Mouse (Mus musculus) stomach, postnatal 0 days (tissue): Measurements from ENCODE around the gene Cutal. TPM values are rescaled to one million over a fixed set of nuclear protein-coding genes. Genes with fewer than 3 reads are reported as not detected.
A peak's percentile ranks its signal among the peaks of the same experiment; 100 is the strongest.

Source experiments
- ATAC-seq: fragments of 200-750 bp; cut with Nextera tagmentation; 2 replicates; pipeline ENCODE4 v1.8.0; 2017; ENCODE audit not compliant: low FRiP score, low TSS enrichment
- DNase-seq: peaks from one replicate; pipeline ENCODE4 v3.0.0-alpha.2; 2016; ENCODE audit warnings: low spot score
- H3K27ac ChIP-seq: fragments of 300-500 bp; sonication (generic); replicated peaks from 2 replicates; pipeline ENCODE4 v1.5.1; 2014; ENCODE audit warnings: mild to moderate bottlenecking, control low read depth
- H3K27me3 ChIP-seq: fragments of 300-500 bp; sonication (generic); 2 replicates; pipeline ENCODE4 v1.6.1; 2014; ENCODE audit warnings: low read length; ENCODE audit not compliant: control insufficient read depth, insufficient read depth
- H3K36me3 ChIP-seq: fragments of 300-500 bp; sonication (generic); 2 replicates; pipeline ENCODE4 v1.6.1; 2014; ENCODE audit warnings: low read length, mixed read lengths; ENCODE audit not compliant: control insufficient read depth, insufficient read depth
- H3K4me1 ChIP-seq: fragments of 300-500 bp; sonication (generic); replicated peaks from 2 replicates; pipeline ENCODE4 v1.6.1; 2014; ENCODE audit warnings: antibody characterized with exemption; ENCODE audit not compliant: control insufficient read depth, insufficient read depth
- H3K4me2 ChIP-seq: fragments of 300-500 bp; sonication (generic); replicated peaks from 2 replicates; pipeline ENCODE4 v1.6.1; 2014; ENCODE audit warnings: low read depth, mild to moderate bottlenecking, control low read depth, moderate library complexity
- H3K4me3 ChIP-seq: fragments of 300-500 bp; sonication (generic); 2 replicates; pipeline ENCODE4 v1.5.1; 2014; ENCODE audit warnings: low read depth, low read length, control low read depth
- H3K9ac ChIP-seq: fragments of 300-500 bp; sonication (generic); 2 replicates; pipeline ENCODE4 v1.6.1; 2014; ENCODE audit warnings: mild to moderate bottlenecking, low read length, control low read depth, mixed read lengths
- H3K9me3 ChIP-seq: fragments of 300-500 bp; sonication (generic); 2 replicates; pipeline ENCODE4 v1.6.1; 2016; ENCODE audit warnings: low read length; ENCODE audit not compliant: control insufficient read depth
- CTCF ChIP-seq: IDR thresholded peaks from 2 replicates; pipeline ENCODE4 v1.5.1; 2016; ENCODE audit warnings: antibody characterized with exemption, low read depth, mild to moderate bottlenecking, moderate library complexity
- EP300 ChIP-seq: optimal IDR thresholded peaks from 2 replicates; pipeline ENCODE3; 2016; ENCODE audit warnings: antibody characterized with exemption
- WGBS: fragments of 180-500 bp; shearing (Covaris S2); extraction: QIAGEN DNeasy Blood & Tissue Kit; methylation state at CpG from one replicate; pipeline ENCODE4 v1.1.7; 2014; 5-methylcytosine and 5-hydroxymethylcytosine counted together
- polyA plus RNA-seq: library from polyadenylated mRNA; unstranded; fragments of >200 nt; fragmentation: Nextera tagmentation; extraction: Ambion mirVana; gene quantifications from 2 replicates; pipeline ENCODE4 v1.2.1, GENCODE M21; 2015

The Cutal gene
- polyA plus RNA-seq, 1 experiment from 2014 or later, result 0.55 TPM

GRCm38 (mm10) chr2:34909719-34910118, 35.5 kb downstream of the Cutal start:
- Histone ChIP-seq H3K9me3 (no peaks in the 10 kb centered on the region), H3K9ac (no peak overlapping the region), H3K36me3 (no peaks in the 10 kb centered on the region), H3K27me3 (no peaks in the 10 kb centered on the region), H3K4me3 (no peak overlapping the region), H3K4me2 (no peak overlapping the region), H3K27ac (no peak overlapping the region), H3K4me1 (0 out of 2 replicates have a peak, but pooled peaks cover 2% of the 10 kb centered on the region)
- 93% methylated on average over 4 of the region's 4 CpGs for WGBS
- TF ChIP-seq EP300 (no peak), CTCF (no peak)
- ATAC-seq (no peak), DNase-seq (no peak)

- DNase-seq (no peak), ATAC-seq (no peak)
- Histone ChIP-seq H3K27ac (no peak overlapping the region), H3K4me2 (no peak overlapping the region), H3K9ac (no peak overlapping the region), H3K4me3 (no peak overlapping the region), H3K36me3 (no peaks in the 10 kb centered on the region), H3K9me3 (no peaks in the 10 kb centered on the region), H3K4me1 (0 out of 2 replicates have a peak, but pooled peaks cover 2% of the 10 kb centered on the region), H3K27me3 (no peaks in the 10 kb centered on the region)
- no peak for TF ChIP-seq EP300
- TF ChIP-seq CTCF, result no peak
- 91% methylated on average over 5 of the region's 5 CpGs for whole genome bisulfite sequencing
These were observed 37.7 kb downstream of the Cutal start for GRCm38 (mm10) chr2:34911871-34912270.

GRCm38 (mm10) chr2:34912613-34913012, 38.4 kb downstream of the Cutal start:
- Histone ChIP-seq H3K4me3 (peak overlapping the region; percentile 68), H3K27me3 (no peaks in the 10 kb centered on the region), H3K9me3 (no peaks in the 10 kb centered on the region), H3K27ac (no peak overlapping the region), H3K4me1 (0 out of 2 replicates have a peak, but pooled peaks cover 2% of the 10 kb centered on the region), H3K9ac (peak overlapping the region; percentile 67; the same call in 1 of the 2 replicates), H3K4me2 (peak overlapping the region; percentile 99), H3K36me3 (no peaks in the 10 kb centered on the region)
- no peak for DNase-seq
- TF ChIP-seq CTCF (no peak), EP300 (no peak)
- ATAC-seq, result no peak
- WGBS, result 50% methylated on average over 7 of the region's 7 CpGs

- under 1% methylated on average over 58 of the region's 64 CpGs for WGBS
- Histone ChIP-seq H3K9me3 (no peaks in the 10 kb centered on the region), H3K4me2 (peak within 1 kb of the TSS; percentile 99), H3K4me3 (peak within 1 kb of the TSS; percentile 68), H3K9ac (peak within 1 kb of the TSS; percentile 67), H3K27ac (no peak within 1 kb of the TSS), H3K36me3 (no peaks in the 10 kb centered on the region), H3K4me1 (0 out of 2 replicates have a peak, but pooled peaks cover 2% of the 10 kb centered on the region), H3K27me3 (no peaks in the 10 kb centered on the region)
- ATAC-seq (peak; percentile 44), DNase-seq (peak; percentile 36)
- TF ChIP-seq CTCF (no peak), EP300 (no peak)
These were observed 39.2 kb downstream of the Cutal start, which contains the start of gene Phf19 for GRCm38 (mm10) chr2:34913218-34914068. Gene Phf19 (minus strand): TSS chr2:34914026.

DNA sequence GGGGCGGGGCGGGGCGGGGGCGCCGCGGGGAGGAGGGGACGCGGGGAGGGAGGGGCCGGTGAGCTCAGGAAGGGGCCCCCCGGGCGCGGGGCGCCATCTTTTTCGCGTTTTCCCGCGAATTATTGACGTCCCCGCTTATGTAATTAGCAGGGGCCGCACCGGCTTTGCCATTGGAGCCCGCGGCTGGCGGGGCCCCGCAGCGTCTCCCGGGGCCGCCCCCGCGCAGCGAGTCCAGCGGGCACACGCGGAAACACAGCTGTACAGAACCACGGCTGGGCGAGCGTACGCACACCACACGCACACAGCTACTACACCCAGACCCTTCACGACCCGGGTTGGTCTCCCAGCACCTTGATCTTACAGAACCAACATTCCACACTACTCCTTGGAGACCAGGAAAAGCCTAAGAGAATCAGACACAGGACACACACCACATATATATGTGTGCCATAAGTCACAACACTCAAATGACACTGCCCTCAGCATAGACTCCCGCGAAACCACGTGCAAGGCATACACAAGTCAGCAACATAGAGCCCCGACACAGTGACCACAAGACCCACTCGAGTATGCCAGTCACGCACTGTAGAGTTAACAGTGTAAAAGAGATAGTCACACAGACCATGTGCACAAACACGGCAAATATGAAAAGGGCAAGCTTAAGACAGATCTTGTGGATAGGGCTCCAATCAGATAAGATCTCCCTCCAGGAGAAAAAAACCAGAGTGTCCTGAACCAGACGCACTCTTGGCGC, 40.0 kb downstream of the Cutal start:
- no peaks in the 10 kb centered on the region for H3K36me3 ChIP-seq
- H3K27ac ChIP-seq, result no peak overlapping the region
- no peaks in the 10 kb centered on the region for H3K27me3 ChIP-seq
- DNase-seq (peak; percentile 54), ATAC-seq (peak; percentile 60)
- TF ChIP-seq EP300, result no peak
- TF ChIP-seq CTCF, result no peak
- peak overlapping the region; percentile 67 for H3K9ac ChIP-seq
- WGBS, result 3% methylated on average over 28 of the region's 50 CpGs
- 0 out of 2 replicates have a peak, but pooled peaks cover 2% of the 10 kb centered on the region for H3K4me1 ChIP-seq
- H3K9me3 ChIP-seq, result no peaks in the 10 kb centered on the region
- H3K4me3 ChIP-seq, result peak overlapping the region; percentile 68
- H3K4me2 ChIP-seq, result peak overlapping the region; percentile 99
